Mouse (Mus musculus) CH12.LX (cell line): ENCODE measurements at regions not wholly inside any gene's neighbourhood (a gene's known extent, or its start where the extent isn't known, plus 50 kb on each side); places are given as distances from the start of the nearest gene placed in this dataset.
"Not testable (repeated sequence)": the region's sequence is repeated elsewhere in the genome, so short reads cannot be mapped to it uniquely, and the experiment has no call there.

Experiments used
- CTCF ChIP-seq, 2 experiments: IDR thresholded peaks in 1 of 2; conservative IDR thresholded peaks in 1 of 2; 2 replicates each; pipeline ENCODE4 v1.5.1; 2011 to 2012; ENCODE audit warnings: low read depth in 2 of 2, low read length in 2 of 2, improper control_type of control experiment in 1 of 2, inconsistent platforms in 1 of 2, mild to moderate bottlenecking in 1 of 2, moderate library complexity in 1 of 2
- EP300 ChIP-seq: IDR thresholded peaks from 2 replicates; pipeline ENCODE4 v1.6.1; 2011; ENCODE audit warnings: low read length, improper control_type of control experiment
- POLR2A ChIP-seq: IDR thresholded peaks from 2 replicates; pipeline ENCODE4 v1.6.1; 2011; ENCODE audit warnings: low read depth, mild to moderate bottlenecking, improper control_type of control experiment, low read length
- USF1 ChIP-seq: IDR thresholded peaks from 2 replicates; pipeline ENCODE4 v1.6.1; 2014; ENCODE audit warnings: low read depth, mild to moderate bottlenecking, inconsistent platforms, low read length, improper control_type of control experiment
- ZC3H11A ChIP-seq: IDR thresholded peaks from 2 replicates; pipeline ENCODE4 v1.6.1; 2012; ENCODE audit warnings: low read depth, mild to moderate bottlenecking, inconsistent platforms, low read length, improper control_type of control experiment

- TF ChIP-seq CTCF (conservative IDR thresholded peaks at IDR 0.05 in 1 of 2, IDR thresholded peaks at IDR 0.05 in 1 of 2; ENCODE audit: low read depth in 2 of 2, low read length in 2 of 2); POLR2A; USF1; EP300; ZC3H11A: not testable (repeated sequence)
Observed at GRCm38 (mm10) chr17:13550896-13551267, 196.5 kb downstream of the Tcp10c start.
